Mouse (Mus musculus): ENCODE measurements around the gene Stam.

DNA sequence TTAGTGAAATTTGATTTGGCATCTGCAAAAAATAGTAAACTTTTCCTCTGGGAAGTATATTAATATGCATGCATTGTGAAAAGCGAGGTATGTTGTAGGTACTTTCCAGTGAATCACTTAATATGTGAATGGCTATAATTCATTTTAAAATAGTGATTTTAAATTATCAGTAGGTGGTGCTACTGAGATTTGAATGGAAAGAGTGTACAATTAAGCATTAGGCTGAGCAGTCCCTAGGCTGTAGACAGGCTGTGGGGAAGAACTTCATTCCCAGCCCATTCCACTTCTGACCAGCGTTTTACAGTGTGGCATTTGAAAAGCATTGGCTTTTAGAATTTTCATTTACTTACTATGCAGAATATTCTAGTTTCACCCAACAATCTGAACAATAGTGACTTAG is 85.9 kb downstream of the Stam start:
- TF ChIP-seq POLR2A (IDR thresholded peaks at IDR 0.05; ENCODE audit: insufficient read depth, low read length) (no peak), CTCF (IDR thresholded peaks at IDR 0.05; ENCODE audit: low read depth, low read length) (no peak)

Data from ES-Bruce4 (cell line).